Mouse (Mus musculus) heart, adult 8-10 months (tissue): ENCODE data around the gene Pdss1. TPM values are rescaled to one million over a fixed set of nuclear protein-coding genes. Genes with fewer than 3 reads are reported as not detected.

Experiments used
- DNase-seq: peaks from one replicate; pipeline ENCODE4 v3.0.0; 2022; ENCODE audit warnings: low spot score
- total RNA-seq, 4 experiments: library from RNA; stranded (reverse); gene quantifications; 2 replicates each; pipeline ENCODE4 v1.2.4; 2022

The Pdss1 gene
- total RNA-seq, 4 experiments from 2014 or later: 16.1 to 23.5 (median 20.4) TPM

- no peak for DNase-seq
Observed at GRCm38 (mm10) chr2:22961681-22962080, 66.4 kb downstream of the Pdss1 start.

- DNase-seq: no peak
Observed at GRCm38 (mm10) chr2:22962242-22962641, 66.9 kb downstream of the Pdss1 start.

DNA sequence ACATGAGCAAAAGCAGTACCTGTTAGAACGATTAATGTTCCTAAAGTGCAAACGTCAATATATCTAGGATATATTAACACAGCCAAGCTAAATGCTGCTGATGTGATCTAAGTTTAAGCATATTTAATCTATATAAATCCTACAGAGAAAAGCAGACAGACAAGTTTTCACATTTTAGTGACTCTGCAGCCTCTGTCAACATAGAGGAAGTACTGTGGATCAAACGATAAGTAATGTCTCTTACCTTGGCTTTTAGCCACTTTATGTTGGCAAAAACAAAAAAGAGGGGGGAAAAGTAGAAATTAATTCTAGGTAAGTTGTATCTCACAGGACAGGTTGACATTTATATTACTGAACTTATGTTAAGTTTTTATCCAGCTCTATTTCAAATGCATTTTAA is 67.6 kb downstream of the Pdss1 start:
- DNase-seq: no peak

GRCm38 (mm10) chr2:22977387-22977973 is 82.2 kb downstream of the Pdss1 start:
- DNase-seq: no peak

DNA sequence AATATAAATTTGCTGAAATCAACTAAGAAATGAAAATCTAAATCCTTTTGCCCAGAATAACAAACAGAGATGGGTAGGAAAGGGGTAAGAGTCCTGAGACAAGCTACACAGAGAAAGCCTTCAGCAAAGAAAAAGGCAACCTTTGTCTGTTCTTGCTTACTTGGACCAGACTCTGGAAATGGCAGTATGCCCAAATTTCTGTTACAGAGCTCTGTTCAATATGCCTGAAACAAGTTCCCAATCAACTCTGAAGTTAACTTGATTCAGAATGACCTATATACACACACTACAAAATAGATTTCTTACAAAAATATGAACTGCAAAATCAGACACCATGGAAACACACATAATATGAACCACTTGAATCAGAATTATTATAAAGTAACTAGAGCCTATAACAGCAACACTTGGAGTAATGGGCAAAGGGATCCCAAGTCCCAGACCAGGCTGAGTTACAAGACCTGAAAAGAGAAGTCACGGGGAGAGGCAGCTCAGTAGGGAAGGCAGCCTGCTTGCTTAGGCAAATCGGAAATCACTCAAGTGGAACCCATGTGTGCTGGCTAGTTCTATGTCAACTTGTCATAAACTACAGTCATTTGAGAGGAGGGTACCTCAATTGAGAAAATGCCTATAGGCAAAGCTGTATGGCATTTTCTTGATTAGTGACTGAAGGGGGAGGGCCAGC is 90.8 kb downstream of the Pdss1 start:
- DNase-seq: no peak

Other genes with a start within 250 kb of the Pdss1 start
- 1 to 10 TPM; 1.9 to 4.7 (median 3.8) TPM for gene Apbb1ip, start 121.4 kb upstream of the Pdss1 start, total RNA-seq
- 10 to 100 TPM; 21.1 to 21.9 (median 21.5) TPM for gene Abi1, start 144.7 kb downstream of the Pdss1 start, total RNA-seq
- gene Acbd5, start 172.6 kb downstream of the Pdss1 start, total RNA-seq: 10 to 100 TPM; 23.9 to 26.8 (median 25.4) TPM